Mouse (Mus musculus): ENCODE results near the gene Bst1. TPM values are rescaled to one million over a fixed set of nuclear protein-coding genes. Genes with fewer than 3 reads are reported as not detected.

The Bst1 gene
- polyA plus RNA-seq, 1 experiment from 2014 or later = 0.37 TPM

GRCm38 (mm10) chr5:43814536-43814935, 4.1 kb upstream of the Bst1 start:
- no peak overlapping the region for H3K9ac ChIP-seq
- H3K27me3 ChIP-seq (replicated peaks) = no peaks in the 10 kb centered on the region
- no peak overlapping the region for H3K27ac ChIP-seq (replicated peaks)
- 78% methylated on average over 2 of the region's 2 CpGs for WGBS
- ATAC-seq (ENCODE audit: extremely low read depth, insufficient number of reproducible peaks, low FRiP score, low TSS enrichment) = no peak
- no peaks in the 10 kb centered on the region for H3K36me3 ChIP-seq
- H3K4me2 ChIP-seq = no peak overlapping the region
- no peaks in the 10 kb centered on the region for H3K9me3 ChIP-seq
- no peak overlapping the region for H3K4me3 ChIP-seq
- H3K4me1 ChIP-seq = no peaks in the 10 kb centered on the region

DNA sequence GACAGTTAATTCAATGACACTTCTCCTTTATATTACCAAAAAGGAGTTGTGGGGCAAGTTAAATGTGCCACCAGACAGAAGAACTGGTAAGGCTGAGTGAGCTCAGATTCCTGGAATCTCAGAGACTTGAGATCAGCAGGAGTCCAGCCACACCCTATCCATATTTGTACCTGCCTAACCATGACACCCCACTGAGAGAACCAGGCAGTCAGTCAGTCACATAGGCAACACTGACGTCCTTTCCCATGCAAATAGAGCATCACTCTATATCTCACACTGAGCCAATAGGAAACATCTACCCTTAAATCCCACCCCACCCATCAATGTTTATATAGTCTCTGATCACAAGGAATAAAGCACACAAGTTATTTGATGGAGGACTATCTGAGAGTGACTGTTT, 2.9 kb upstream of the Bst1 start:
- Histone ChIP-seq H3K36me3 (no peaks in the 10 kb centered on the region), H3K9me3 (no peaks in the 10 kb centered on the region), H3K9ac (no peak overlapping the region), H3K4me2 (no peak overlapping the region), H3K4me1 (no peaks in the 10 kb centered on the region), H3K27ac (replicated peaks) (no peak overlapping the region), H3K4me3 (no peak overlapping the region), H3K27me3 (replicated peaks) (no peaks in the 10 kb centered on the region)
- 21% methylated on average over 1 of the region's 1 CpGs for WGBS
- no peak for ATAC-seq (ENCODE audit: extremely low read depth, insufficient number of reproducible peaks, low FRiP score, low TSS enrichment)

- H3K4me3 ChIP-seq = no peak overlapping the region
- no peaks in the 10 kb centered on the region for H3K4me1 ChIP-seq
- no peaks in the 10 kb centered on the region for H3K36me3 ChIP-seq
- WGBS = 51% methylated on average over 11 of the region's 11 CpGs
- no peak overlapping the region for H3K4me2 ChIP-seq
- ATAC-seq (ENCODE audit: extremely low read depth, insufficient number of reproducible peaks, low FRiP score, low TSS enrichment) = no peak
- H3K27me3 ChIP-seq (replicated peaks) = no peaks in the 10 kb centered on the region
- H3K9ac ChIP-seq = no peak overlapping the region
- no peaks in the 10 kb centered on the region for H3K9me3 ChIP-seq
- no peak overlapping the region for H3K27ac ChIP-seq (replicated peaks)
These were observed 2.1 kb downstream of the Bst1 start for GRCm38 (mm10) chr5:43820785-43821184.

- H3K27ac ChIP-seq (replicated peaks) = no peak within 1 kb of the TSS
- no peak within 1 kb of the TSS for H3K4me3 ChIP-seq
- H3K27me3 ChIP-seq (replicated peaks) = no peaks in the 10 kb centered on the region
- H3K4me1 ChIP-seq = no peaks in the 10 kb centered on the region
- H3K9me3 ChIP-seq = no peaks in the 10 kb centered on the region
- H3K36me3 ChIP-seq = no peaks in the 10 kb centered on the region
- no peak for ATAC-seq (ENCODE audit: extremely low read depth, insufficient number of reproducible peaks, low FRiP score, low TSS enrichment)
- H3K4me2 ChIP-seq = no peak within 1 kb of the TSS
- 70% methylated on average over 19 of the region's 19 CpGs for WGBS
- no peak within 1 kb of the TSS for H3K9ac ChIP-seq
These were observed 2.9 kb downstream of the Bst1 start, which contains the start of gene Fbxl5 for GRCm38 (mm10) chr5:43821538-43821937. TSS of gene Fbxl5 (minus strand) at chr5:43821638.

DNA sequence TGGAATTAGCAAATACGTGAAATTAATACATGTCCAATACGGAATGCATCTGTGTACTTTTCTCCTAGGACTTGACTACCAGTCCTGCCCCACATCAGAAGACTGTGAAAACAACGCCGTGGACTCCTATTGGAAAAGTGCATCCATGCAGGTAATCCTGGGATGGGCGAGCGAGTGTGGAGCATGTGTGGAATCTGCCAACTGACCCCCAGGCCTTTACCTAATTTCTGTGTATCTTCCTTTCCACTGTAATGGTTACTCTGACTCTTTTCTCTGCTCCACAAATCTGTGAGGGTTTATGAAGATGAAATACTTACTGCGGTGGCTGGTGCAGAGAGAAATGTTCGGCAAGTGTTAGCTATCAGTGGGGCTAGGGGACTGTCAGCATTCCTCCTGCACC, 3.5 kb downstream of the Bst1 start:
- Histone ChIP-seq H3K36me3 (no peaks in the 10 kb centered on the region), H3K4me1 (no peaks in the 10 kb centered on the region), H3K9ac (no peak overlapping the region), H3K27ac (replicated peaks) (no peak overlapping the region), H3K4me3 (no peak overlapping the region), H3K9me3 (no peaks in the 10 kb centered on the region), H3K27me3 (replicated peaks) (no peaks in the 10 kb centered on the region), H3K4me2 (no peak overlapping the region)
- ATAC-seq (ENCODE audit: extremely low read depth, insufficient number of reproducible peaks, low FRiP score, low TSS enrichment) = no peak
- WGBS = 88% methylated on average over 8 of the region's 8 CpGs

GRCm38 (mm10) chr5:43822824-43823223, 4.1 kb downstream of the Bst1 start:
- Histone ChIP-seq H3K4me2 (no peak overlapping the region), H3K9me3 (no peaks in the 10 kb centered on the region), H3K4me3 (no peak overlapping the region), H3K27ac (replicated peaks) (no peak overlapping the region), H3K27me3 (replicated peaks) (no peaks in the 10 kb centered on the region), H3K36me3 (no peaks in the 10 kb centered on the region), H3K9ac (no peak overlapping the region), H3K4me1 (no peaks in the 10 kb centered on the region)
- 59% methylated on average over 3 of the region's 3 CpGs for WGBS
- ATAC-seq (ENCODE audit: extremely low read depth, insufficient number of reproducible peaks, low FRiP score, low TSS enrichment) = no peak

DNA sequence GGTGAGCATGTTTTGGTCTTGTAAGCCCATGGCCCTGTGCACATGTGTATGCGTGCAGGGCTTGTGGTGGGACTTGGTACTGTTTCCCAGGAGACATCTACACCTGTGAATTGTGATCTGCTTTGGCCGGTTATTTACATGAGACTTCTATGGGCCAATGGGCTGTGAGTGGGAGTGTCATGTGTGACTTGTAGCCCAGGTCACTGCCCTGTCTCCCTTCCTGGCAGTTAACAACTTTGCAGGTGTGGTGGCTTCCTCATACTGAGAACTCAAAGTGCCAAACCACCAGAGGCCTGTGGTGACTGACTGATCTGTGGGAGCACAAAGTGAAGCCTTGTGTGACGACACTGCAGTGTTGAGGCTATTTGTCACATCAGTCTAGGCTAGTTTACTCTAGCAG, 5.9 kb downstream of the Bst1 start:
- Histone ChIP-seq H3K4me2 (no peak overlapping the region), H3K27ac (replicated peaks) (no peak overlapping the region), H3K36me3 (no peaks in the 10 kb centered on the region), H3K9me3 (no peaks in the 10 kb centered on the region), H3K4me1 (no peaks in the 10 kb centered on the region), H3K9ac (no peak overlapping the region), H3K4me3 (no peak overlapping the region), H3K27me3 (replicated peaks) (no peaks in the 10 kb centered on the region)
- 78% methylated on average over 3 of the region's 3 CpGs for WGBS
- no peak for ATAC-seq (ENCODE audit: extremely low read depth, insufficient number of reproducible peaks, low FRiP score, low TSS enrichment)

- no peak overlapping the region for H3K4me2 ChIP-seq
- H3K27me3 ChIP-seq (replicated peaks) = no peaks in the 10 kb centered on the region
- no peaks in the 10 kb centered on the region for H3K4me1 ChIP-seq
- no peaks in the 10 kb centered on the region for H3K9me3 ChIP-seq
- ATAC-seq (ENCODE audit: extremely low read depth, insufficient number of reproducible peaks, low FRiP score, low TSS enrichment) = no peak
- no peaks in the 10 kb centered on the region for H3K36me3 ChIP-seq
- 73% methylated on average over 2 of the region's 2 CpGs for WGBS
- no peak overlapping the region for H3K9ac ChIP-seq
- H3K4me3 ChIP-seq = no peak overlapping the region
- no peak overlapping the region for H3K27ac ChIP-seq (replicated peaks)
These were observed 8.2 kb downstream of the Bst1 start for GRCm38 (mm10) chr5:43826883-43827282.

- H3K4me1 ChIP-seq = no peaks in the 10 kb centered on the region
- WGBS = 82% methylated on average over 9 of the region's 9 CpGs
- no peak for ATAC-seq (ENCODE audit: extremely low read depth, insufficient number of reproducible peaks, low FRiP score, low TSS enrichment)
These were observed 8.7 kb downstream of the Bst1 start for GRCm38 (mm10) chr5:43827366-43827765.

GRCm38 (mm10) chr5:43836590-43836989, 17.9 kb downstream of the Bst1 start:
- no peaks in the 10 kb centered on the region for H3K36me3 ChIP-seq

More at GRCm38 (mm10) chr5:43827366-43827765, 8.7 kb downstream of the Bst1 start:
- no peaks in the 10 kb centered on the region for H3K36me3 ChIP-seq
- H3K9me3 ChIP-seq = no peaks in the 10 kb centered on the region
- no peak overlapping the region for H3K4me2 ChIP-seq
- H3K9ac ChIP-seq = no peak overlapping the region
- no peaks in the 10 kb centered on the region for H3K27me3 ChIP-seq (replicated peaks)
- no peak overlapping the region for H3K27ac ChIP-seq (replicated peaks)
- H3K4me3 ChIP-seq = no peak overlapping the region

GRCm38 (mm10) chr5:43837372-43837771, 18.7 kb downstream of the Bst1 start:
- WGBS = 50% methylated on average over 5 of the region's 5 CpGs
- Histone ChIP-seq H3K4me1 (no peaks in the 10 kb centered on the region), H3K9ac (no peak overlapping the region), H3K4me3 (no peak overlapping the region), H3K27ac (replicated peaks) (no peak overlapping the region), H3K4me2 (no peak overlapping the region), H3K36me3 (no peaks in the 10 kb centered on the region), H3K27me3 (replicated peaks) (no peaks in the 10 kb centered on the region), H3K9me3 (no peaks in the 10 kb centered on the region)
- ATAC-seq (ENCODE audit: extremely low read depth, insufficient number of reproducible peaks, low FRiP score, low TSS enrichment) = no peak

More at GRCm38 (mm10) chr5:43836590-43836989, 17.9 kb downstream of the Bst1 start:
- H3K9me3 ChIP-seq = no peaks in the 10 kb centered on the region
- 90% methylated on average over 7 of the region's 7 CpGs for whole genome bisulfite sequencing
- H3K9ac ChIP-seq = no peak overlapping the region
- H3K4me2 ChIP-seq = no peak overlapping the region
- no peak overlapping the region for H3K27ac ChIP-seq (replicated peaks)
- no peak for ATAC-seq (ENCODE audit: extremely low read depth, insufficient number of reproducible peaks, low FRiP score, low TSS enrichment)
- H3K4me1 ChIP-seq = no peaks in the 10 kb centered on the region
- no peaks in the 10 kb centered on the region for H3K27me3 ChIP-seq (replicated peaks)
- H3K4me3 ChIP-seq = no peak overlapping the region

GRCm38 (mm10) chr5:43841144-43842010, 22.7 kb downstream of the Bst1 start:
- H3K9me3 ChIP-seq = peaks cover 7% of the 10 kb centered on the region; the same call in 1 of the 2 replicates
- WGBS = 42% methylated on average over 11 of the region's 11 CpGs
- peak overlapping the region; percentile 45 for H3K4me2 ChIP-seq
- no peaks in the 10 kb centered on the region for H3K27me3 ChIP-seq (replicated peaks)
- no peaks in the 10 kb centered on the region for H3K36me3 ChIP-seq
- no peak overlapping the region for H3K9ac ChIP-seq
- no peaks in the 10 kb centered on the region; the same call in 1 of the 2 replicates for H3K4me1 ChIP-seq
- H3K4me3 ChIP-seq = no peak overlapping the region; the same call in 1 of the 2 replicates
- ATAC-seq (ENCODE audit: extremely low read depth, insufficient number of reproducible peaks, low FRiP score, low TSS enrichment) = no peak
- H3K27ac ChIP-seq (replicated peaks) = no peak overlapping the region
